Mouse (Mus musculus) midbrain, postnatal 0 days (tissue): ENCODE data around the gene Rbmx. TPM values are rescaled to one million over a fixed set of nuclear protein-coding genes. Genes with fewer than 3 reads are reported as not detected.

Source experiments
- ATAC-seq: fragments of 200-750 bp; cut with Nextera tagmentation; 2 replicates; pipeline ENCODE4 v1.8.0; 2017; ENCODE audit warnings: moderate number of reproducible peaks, mild to moderate bottlenecking, moderate TSS enrichment, moderate library complexity; ENCODE audit not compliant: low FRiP score
- DNase-seq: peaks from one replicate; pipeline ENCODE4 v3.0.0-alpha.2; 2015; ENCODE audit warnings: low spot score
- H3K27ac ChIP-seq: fragments of 300-500 bp; sonication (generic); 2 replicates; pipeline ENCODE4 v1.5.1; 2014; ENCODE audit warnings: low read depth, mild to moderate bottlenecking, low read length, mixed read lengths
- H3K27me3 ChIP-seq: fragments of 300-500 bp; sonication (generic); 2 replicates; pipeline ENCODE4 v1.6.1; 2014; ENCODE audit warnings: low read length, control low read depth, mixed read lengths; ENCODE audit not compliant: insufficient read depth
- H3K36me3 ChIP-seq: fragments of 300-500 bp; sonication (generic); 2 replicates; pipeline ENCODE4 v1.6.1; 2014; ENCODE audit warnings: low read length, control low read depth, mixed read lengths; ENCODE audit not compliant: insufficient read depth
- H3K4me1 ChIP-seq: fragments of 300-500 bp; sonication (generic); 2 replicates; pipeline ENCODE4 v1.6.1; 2014; ENCODE audit warnings: mild to moderate bottlenecking, control low read depth, antibody characterized with exemption, low read length, mixed read lengths; ENCODE audit not compliant: insufficient read depth
- H3K4me2 ChIP-seq: fragments of 300-500 bp; sonication (generic); 2 replicates; pipeline ENCODE4 v1.6.1; 2014; ENCODE audit warnings: low read depth, mild to moderate bottlenecking, low read length, mixed read lengths; ENCODE audit not compliant: poor library complexity, severe bottlenecking
- H3K4me3 ChIP-seq: fragments of 300-500 bp; sonication (generic); 2 replicates; pipeline ENCODE4 v1.5.1; 2014; ENCODE audit warnings: low read depth, mild to moderate bottlenecking, low read length, moderate library complexity
- H3K9ac ChIP-seq: fragments of 300-500 bp; sonication (generic); replicated peaks from 2 replicates; pipeline ENCODE4 v1.6.1; 2014; ENCODE audit warnings: mild to moderate bottlenecking, low read length, moderate library complexity, mixed read lengths; ENCODE audit not compliant: poor library complexity, severe bottlenecking
- H3K9me3 ChIP-seq: fragments of 300-500 bp; sonication (generic); 2 replicates; pipeline ENCODE4 v1.6.1; 2016; ENCODE audit warnings: low read length, control low read depth
- CTCF ChIP-seq: IDR thresholded peaks from 2 replicates; pipeline ENCODE4 v1.5.1; 2016; ENCODE audit warnings: antibody characterized with exemption, mild to moderate bottlenecking
- WGBS: fragments of 180-500 bp; shearing (Covaris S2); extraction: QIAGEN DNeasy Blood & Tissue Kit; methylation state at CpG from one replicate; pipeline ENCODE4 v1.1.7; 2014; 5-methylcytosine and 5-hydroxymethylcytosine counted together
- polyA plus RNA-seq: library from polyadenylated mRNA; unstranded; fragments of >200 nt; fragmentation: Nextera tagmentation; extraction: Ambion mirVana; gene quantifications from 2 replicates; pipeline ENCODE4 v1.2.1, GENCODE M21; 2015
- total RNA-seq: library from RNA; depleted of rRNA; stranded (reverse); fragments of >200 nt; gene quantifications from 2 replicates; pipeline ENCODE4 v1.2.3, GENCODE M21; 2014; rRNA removed

Gene Rbmx
- total and polyA plus RNA-seq, 2 experiments from 2014 or later, result 109 to 115 TPM

- Histone ChIP-seq H3K4me1 (no peaks in the 10 kb centered on the region), H3K4me3 (no peak overlapping the region), H3K36me3 (no peaks in the 10 kb centered on the region), H3K27me3 (no peaks in the 10 kb centered on the region), H3K27ac (no peak overlapping the region), H3K9ac (no peak overlapping the region), H3K4me2 (no peak overlapping the region), H3K9me3 (no peaks in the 10 kb centered on the region)
- TF ChIP-seq CTCF, result no peak
- WGBS, result 88% methylated on average over 9 of the region's 9 CpGs
- ATAC-seq, result no peak
- DNase-seq, result no peak
Measured at GRCm38 (mm10) chrX:57336958-57337357, 55.9 kb downstream of the Rbmx start.

DNA sequence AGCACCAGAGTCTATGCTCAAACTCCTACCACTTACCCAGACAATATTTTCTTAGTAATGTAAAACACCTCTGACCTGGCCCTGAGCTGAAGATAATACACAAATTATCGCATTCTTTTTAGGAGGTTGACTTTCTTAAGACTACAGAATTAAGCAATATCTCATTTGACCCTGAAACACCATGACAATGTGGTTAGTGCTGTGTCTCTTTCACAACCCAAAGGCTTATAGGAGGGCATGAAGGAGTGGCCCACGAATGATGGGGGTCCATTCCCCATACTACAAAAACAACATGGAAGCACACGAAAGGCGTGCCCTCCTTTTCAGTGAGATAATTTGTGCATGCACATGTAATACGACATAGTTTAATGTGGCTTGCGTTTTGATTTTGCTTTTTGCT is 57.5 kb downstream of the Rbmx start:
- WGBS, result 93% methylated on average over 6 of the region's 6 CpGs

More for the DNA sequence above, 57.5 kb downstream of the Rbmx start:
- Histone ChIP-seq H3K27ac (no peak overlapping the region), H3K4me1 (no peaks in the 10 kb centered on the region), H3K4me2 (no peak overlapping the region), H3K36me3 (no peaks in the 10 kb centered on the region), H3K27me3 (no peaks in the 10 kb centered on the region), H3K9ac (no peak overlapping the region), H3K9me3 (no peaks in the 10 kb centered on the region), H3K4me3 (no peak overlapping the region)
- no peak for ATAC-seq
- no peak for TF ChIP-seq CTCF
- no peak for DNase-seq

Other genes starting within 250 kb of the Rbmx start
- gene Cd40lg, start 180.9 kb downstream of the Rbmx start, total RNA-seq, result not detected in 2 replicates
- gene Cd40lg, start 180.9 kb downstream of the Rbmx start, polyA plus RNA-seq, result not detected in 2 replicates
- 8.9 and 11.6 TPM in 2 replicates for gene Arhgef6, start 54.3 kb downstream of the Rbmx start, total RNA-seq
- gene Arhgef6, start 54.3 kb downstream of the Rbmx start, polyA plus RNA-seq, result 4.8 and 5.0 TPM in 2 replicates
- gene Gm364, start 16.1 kb upstream of the Rbmx start, total RNA-seq, result not detected in 2 replicates
- not detected in 2 replicates for gene Gm364, start 16.1 kb upstream of the Rbmx start, polyA plus RNA-seq
- 1.5 and 1.9 TPM in 2 replicates for gene Gpr101, start 110.7 kb upstream of the Rbmx start, total RNA-seq
- gene Gpr101, start 110.7 kb upstream of the Rbmx start, polyA plus RNA-seq, result 0.66 and 0.91 TPM in 2 replicates